Mouse (Mus musculus): Measurements from ENCODE around the gene Bcl7c. TPM values are rescaled to one million over a fixed set of nuclear protein-coding genes. Genes with fewer than 3 reads are reported as not detected.

Bcl7c gene
- polyA plus RNA-seq, 1 experiment from 2014 or later: 56.6 TPM

GRCm38 (mm10) chr7:127616336-127616735 lies 92.4 kb downstream of the Bcl7c start:
- 74% methylated on average over 1 of the region's 1 CpGs for WGBS
- Histone ChIP-seq H3K27me3 (ENCODE audit: insufficient read depth, poor library complexity, severe bottlenecking) (no peaks in the 10 kb centered on the region), H3K4me3 (peak overlapping the region; percentile 30), H3K36me3 (peaks cover 27% of the 10 kb centered on the region), H3K27ac (no peak overlapping the region), H3K9me3 (0 out of 2 replicates have a peak, but pooled peaks cover 3% of the 10 kb centered on the region), H3K4me1 (replicated peaks) (peaks cover 28% of the 10 kb centered on the region)
- DNase-seq (ENCODE audit: low spot score): no peak

DNA sequence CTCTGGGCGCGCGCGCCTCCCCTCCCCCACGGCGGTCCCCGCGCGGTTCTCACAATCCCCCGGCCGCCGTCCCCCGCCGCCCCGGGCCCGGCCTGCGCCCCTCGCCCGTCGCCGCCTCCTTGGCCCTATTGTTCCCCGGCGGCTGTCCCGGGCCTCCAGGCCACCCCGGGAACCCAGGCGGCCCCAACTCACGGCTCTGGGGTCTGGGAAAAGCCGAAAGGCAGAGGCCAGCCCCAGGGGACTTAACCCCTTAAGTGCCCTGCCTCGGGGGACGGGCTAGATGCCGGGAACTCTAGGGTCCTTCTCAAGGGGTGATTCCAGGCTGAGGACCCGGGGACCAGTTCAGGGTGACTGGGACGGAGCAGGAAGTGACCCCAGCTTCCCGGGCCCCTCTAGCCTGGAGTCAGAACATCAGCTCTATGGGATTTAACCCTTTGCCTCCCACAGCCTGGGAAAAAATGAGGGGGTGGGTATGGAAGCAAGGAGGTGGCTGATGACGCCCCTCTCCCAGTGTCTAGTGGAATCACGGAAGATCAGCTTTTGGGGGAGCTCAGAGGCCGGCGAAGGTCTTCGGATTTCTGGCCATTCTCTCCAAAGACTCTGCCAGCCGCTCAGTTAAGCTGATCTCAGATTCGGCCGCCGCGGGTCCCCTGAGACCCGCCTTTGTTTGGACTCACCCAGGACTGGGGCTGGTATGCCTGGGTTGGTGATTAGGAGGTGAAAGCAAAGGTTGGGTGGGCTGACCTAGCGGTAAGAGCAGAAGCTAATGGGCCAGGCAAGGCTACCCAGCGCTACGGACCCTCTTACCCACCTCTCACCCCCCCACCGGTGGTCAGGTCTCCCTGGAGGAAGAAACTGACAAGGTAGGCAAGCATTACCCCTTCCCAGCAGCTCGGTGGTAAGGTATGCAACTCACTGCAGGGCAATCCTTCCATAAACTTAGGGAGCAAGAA lies 93.6 kb downstream of the Bcl7c start, which contains the start of gene Zfp629:
Gene Zfp629, minus strand, starts transcription at position 907 of the 953 bp plus-strand sequence.
- H3K36me3 ChIP-seq: peaks cover 39% of the 10 kb centered on the region
- H3K9me3 ChIP-seq: 0 out of 2 replicates have a peak, but pooled peaks cover 3% of the 10 kb centered on the region
- under 1% methylated on average over 49 of the region's 50 CpGs for WGBS
- H3K27me3 ChIP-seq (ENCODE audit: insufficient read depth, poor library complexity, severe bottlenecking): no peaks in the 10 kb centered on the region
- H3K4me3 ChIP-seq: peak within 1 kb of the TSS; percentile 100
- DNase-seq (ENCODE audit: low spot score): peak; percentile 90
- peaks cover 28% of the 10 kb centered on the region for H3K4me1 ChIP-seq (replicated peaks)
- peak within 1 kb of the TSS; percentile 98 for H3K27ac ChIP-seq

- peak; percentile 54 for DNase-seq (ENCODE audit: low spot score)
- H3K27ac ChIP-seq: peak overlapping the region; percentile 98
- WGBS: 1% methylated on average over 39 of the region's 44 CpGs
- H3K9me3 ChIP-seq: 0 out of 2 replicates have a peak, but pooled peaks cover 3% of the 10 kb centered on the region
- H3K36me3 ChIP-seq: peaks cover 45% of the 10 kb centered on the region
- peak overlapping the region; percentile 100 for H3K4me3 ChIP-seq
- no peaks in the 10 kb centered on the region for H3K27me3 ChIP-seq (ENCODE audit: insufficient read depth, poor library complexity, severe bottlenecking)
- H3K4me1 ChIP-seq (replicated peaks): peaks cover 28% of the 10 kb centered on the region
These were observed 94.2 kb downstream of the Bcl7c start for GRCm38 (mm10) chr7:127614511-127614890.

GRCm38 (mm10) chr7:127614091-127614490 lies 94.6 kb downstream of the Bcl7c start:
- peaks cover 28% of the 10 kb centered on the region for H3K4me1 ChIP-seq (replicated peaks)
- 0 out of 2 replicates have a peak, but pooled peaks cover 3% of the 10 kb centered on the region for H3K9me3 ChIP-seq
- H3K4me3 ChIP-seq: peak overlapping the region; percentile 100
- WGBS: 27% methylated on average over 8 of the region's 8 CpGs
- H3K36me3 ChIP-seq: peaks cover 50% of the 10 kb centered on the region
- no peak for DNase-seq (ENCODE audit: low spot score)
- H3K27me3 ChIP-seq (ENCODE audit: insufficient read depth, poor library complexity, severe bottlenecking): no peaks in the 10 kb centered on the region
- H3K27ac ChIP-seq: peak overlapping the region; percentile 98

GRCm38 (mm10) chr7:127613501-127613900 lies 95.2 kb downstream of the Bcl7c start:
- Histone ChIP-seq H3K4me3 (peak overlapping the region; percentile 100), H3K27ac (peak overlapping the region; percentile 98; the same call in 1 of the 2 replicates), H3K36me3 (peaks cover 55% of the 10 kb centered on the region), H3K9me3 (0 out of 2 replicates have a peak, but pooled peaks cover 3% of the 10 kb centered on the region), H3K27me3 (ENCODE audit: insufficient read depth, poor library complexity, severe bottlenecking) (no peaks in the 10 kb centered on the region), H3K4me1 (replicated peaks) (peaks cover 28% of the 10 kb centered on the region)
- 94% methylated on average over 8 of the region's 8 CpGs for WGBS
- DNase-seq (ENCODE audit: low spot score): no peak

DNA sequence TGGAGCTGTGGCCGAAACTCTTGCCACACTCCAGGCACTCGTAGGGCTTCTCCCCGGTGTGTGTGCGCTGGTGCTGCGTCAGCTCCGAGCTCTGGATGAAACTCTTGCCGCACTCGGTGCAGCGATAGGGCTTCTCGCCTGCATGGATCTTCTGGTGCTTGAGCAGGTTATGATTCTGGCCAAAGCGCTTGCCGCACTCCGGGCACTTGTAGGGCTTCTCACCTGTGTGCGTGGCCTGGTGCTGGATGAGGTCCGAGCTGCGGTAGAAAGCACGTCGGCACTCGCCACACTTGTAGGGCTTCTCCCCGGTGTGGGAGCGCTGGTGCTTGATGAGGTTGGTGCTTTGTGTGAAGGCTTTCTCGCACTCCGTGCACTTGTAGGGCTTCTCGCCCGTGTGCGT lies 97.2 kb downstream of the Bcl7c start:
- H3K4me3 ChIP-seq: 0 out of 2 replicates have a peak overlapping the region, but pooled peaks have one; percentile 2
- peaks cover 24% of the 10 kb centered on the region for H3K4me1 ChIP-seq (replicated peaks)
- H3K9me3 ChIP-seq: 0 out of 2 replicates have a peak, but pooled peaks cover 3% of the 10 kb centered on the region
- peaks cover 71% of the 10 kb centered on the region for H3K36me3 ChIP-seq
- no peaks in the 10 kb centered on the region for H3K27me3 ChIP-seq (ENCODE audit: insufficient read depth, poor library complexity, severe bottlenecking)
- peak; percentile 2 for DNase-seq (ENCODE audit: low spot score)
- no peak overlapping the region for H3K27ac ChIP-seq
- WGBS: 98% methylated on average over 26 of the region's 26 CpGs

MicroRNA genes within 50 kb of the gene (microRNA counts, 519-probe panel; counts per million panel counts)
- microRNA mmu-miR-762: 1,255 counts per million, percentile 77 among the panel's probes with 10 or more counts

Other genes starting within 250 kb of the Bcl7c start
- 53.1 and 65.9 TPM in 2 replicates for gene Prr14, start 249.3 kb downstream of the Bcl7c start, polyA plus RNA-seq (2016; fragmentation: Nextera tagmentation; extraction: Ambion mirVana)
- 9.0 and 12.0 TPM in 2 replicates for gene Fbrs, start 229.7 kb downstream of the Bcl7c start, polyA plus RNA-seq (2016; fragmentation: Nextera tagmentation; extraction: Ambion mirVana)
- 54.9 and 71.4 TPM in 2 replicates for gene Srcap, start 196.9 kb downstream of the Bcl7c start, polyA plus RNA-seq (2016; fragmentation: Nextera tagmentation; extraction: Ambion mirVana)
- 16.5 and 18.1 TPM in 2 replicates for gene Gm42715, start 189.3 kb downstream of the Bcl7c start, polyA plus RNA-seq (2016; fragmentation: Nextera tagmentation; extraction: Ambion mirVana)
- 7.9 and 13.7 TPM in 2 replicates for gene Tmem265, start 147.5 kb downstream of the Bcl7c start, polyA plus RNA-seq (2016; fragmentation: Nextera tagmentation; extraction: Ambion mirVana)
- gene Phkg2, start 135.6 kb downstream of the Bcl7c start, polyA plus RNA-seq (2016; fragmentation: Nextera tagmentation; extraction: Ambion mirVana): 47.0 and 54.1 TPM in 2 replicates
- gene Ccdc189, start 120.3 kb downstream of the Bcl7c start, polyA plus RNA-seq (2016; fragmentation: Nextera tagmentation; extraction: Ambion mirVana): 15.7 and 16.5 TPM in 2 replicates
- 57.8 and 58.8 TPM in 2 replicates for gene Rnf40, start 120.2 kb downstream of the Bcl7c start, polyA plus RNA-seq (2016; fragmentation: Nextera tagmentation; extraction: Ambion mirVana)
- gene Zfp629, start 93.1 kb downstream of the Bcl7c start, polyA plus RNA-seq (2016; fragmentation: Nextera tagmentation; extraction: Ambion mirVana): 34.5 and 36.7 TPM in 2 replicates
- gene Ctf1, start 3.8 kb upstream of the Bcl7c start, polyA plus RNA-seq (2016; fragmentation: Nextera tagmentation; extraction: Ambion mirVana): 5.1 and 5.8 TPM in 2 replicates
- gene Ctf2, start 23.2 kb upstream of the Bcl7c start, polyA plus RNA-seq (2016; fragmentation: Nextera tagmentation; extraction: Ambion mirVana): 0.26 and 0.37 TPM in 2 replicates
- gene Fbxl19, start 35.6 kb upstream of the Bcl7c start, polyA plus RNA-seq (2016; fragmentation: Nextera tagmentation; extraction: Ambion mirVana): 8.6 and 8.9 TPM in 2 replicates
- gene Orai3, start 60.9 kb upstream of the Bcl7c start, polyA plus RNA-seq (2016; fragmentation: Nextera tagmentation; extraction: Ambion mirVana): 10.3 and 11.9 TPM in 2 replicates
- gene Setd1a, start 67.7 kb upstream of the Bcl7c start, polyA plus RNA-seq (2016; fragmentation: Nextera tagmentation; extraction: Ambion mirVana): 16.5 and 18.7 TPM in 2 replicates
- gene Gm49388, start 76.7 kb upstream of the Bcl7c start, polyA plus RNA-seq (2016; fragmentation: Nextera tagmentation; extraction: Ambion mirVana): not detected in 2 replicates
- gene Hsd3b7, start 91.7 kb upstream of the Bcl7c start, polyA plus RNA-seq (2016; fragmentation: Nextera tagmentation; extraction: Ambion mirVana): 7.4 and 7.8 TPM in 2 replicates
- gene Stx4a, start 115.4 kb upstream of the Bcl7c start, polyA plus RNA-seq (2016; fragmentation: Nextera tagmentation; extraction: Ambion mirVana): 15.2 and 21.6 TPM in 2 replicates
- 5.0 and 8.5 TPM in 2 replicates for gene Stx1b, start 115.6 kb upstream of the Bcl7c start, polyA plus RNA-seq (2016; fragmentation: Nextera tagmentation; extraction: Ambion mirVana)
- 19.0 and 19.2 TPM in 2 replicates for gene Zfp646, start 167.3 kb upstream of the Bcl7c start, polyA plus RNA-seq (2016; fragmentation: Nextera tagmentation; extraction: Ambion mirVana)
- gene Zfp668, start 167.9 kb upstream of the Bcl7c start, polyA plus RNA-seq (2016; fragmentation: Nextera tagmentation; extraction: Ambion mirVana): 41.4 and 42.3 TPM in 2 replicates
- gene Prss53, start 182.0 kb upstream of the Bcl7c start, polyA plus RNA-seq (2016; fragmentation: Nextera tagmentation; extraction: Ambion mirVana): 0.51 and 1.1 TPM in 2 replicates
- gene Gm21974, start 186.5 kb upstream of the Bcl7c start, polyA plus RNA-seq (2016; fragmentation: Nextera tagmentation; extraction: Ambion mirVana): not detected in 2 replicates
- gene Vkorc1, start 186.7 kb upstream of the Bcl7c start, polyA plus RNA-seq (2016; fragmentation: Nextera tagmentation; extraction: Ambion mirVana): 49.7 and 54.7 TPM in 2 replicates
- 115 and 123 TPM in 2 replicates for gene Bckdk, start 195.1 kb upstream of the Bcl7c start, polyA plus RNA-seq (2016; fragmentation: Nextera tagmentation; extraction: Ambion mirVana)
- 50.4 TPM in 2 replicates for gene Kat8, start 203.6 kb upstream of the Bcl7c start, polyA plus RNA-seq (2016; fragmentation: Nextera tagmentation; extraction: Ambion mirVana)
- gene Prss8, start 221.2 kb upstream of the Bcl7c start, polyA plus RNA-seq (2016; fragmentation: Nextera tagmentation; extraction: Ambion mirVana): 5.3 and 9.7 TPM in 2 replicates
- 10.4 and 11.6 TPM in 2 replicates for gene Prss36, start 237.8 kb upstream of the Bcl7c start, polyA plus RNA-seq (2016; fragmentation: Nextera tagmentation; extraction: Ambion mirVana)

All from hindbrain, embryonic 10.5 days (tissue).